Mouse (Mus musculus) kidney, embryonic 14.5 days (tissue): ENCODE measurements around the gene Mfsd9. TPM values are rescaled to one million over a fixed set of nuclear protein-coding genes. Genes with fewer than 3 reads are reported as not detected.
"Not testable (repeated sequence)": the region's sequence is repeated elsewhere in the genome, so short reads cannot be mapped to it uniquely, and the experiment has no call there.

Experiments
- ATAC-seq: fragments of 200-750 bp; cut with Nextera tagmentation; 2 replicates; pipeline ENCODE4 v1.8.0; 2017; ENCODE audit warnings: moderate number of reproducible peaks, mild to moderate bottlenecking, moderate TSS enrichment, moderate library complexity; ENCODE audit not compliant: low FRiP score, low TSS enrichment
- H3K27ac ChIP-seq: fragments of 300-500 bp; sonication (generic); 2 replicates; pipeline ENCODE4 v1.5.1; 2014; ENCODE audit warnings: low read depth, mild to moderate bottlenecking, low read length, moderate library complexity, mixed read lengths
- H3K27me3 ChIP-seq: fragments of 300-500 bp; sonication (generic); 2 replicates; pipeline ENCODE4 v1.6.1; 2014; ENCODE audit warnings: mild to moderate bottlenecking, low read length; ENCODE audit not compliant: control insufficient read depth, insufficient read depth
- H3K36me3 ChIP-seq: fragments of 300-500 bp; sonication (generic); 2 replicates; pipeline ENCODE4 v1.6.1; 2014; ENCODE audit warnings: low read length, mixed read lengths; ENCODE audit not compliant: control insufficient read depth, insufficient read depth
- H3K4me1 ChIP-seq: fragments of 300-500 bp; sonication (generic); 2 replicates; pipeline ENCODE4 v1.6.1; 2014; ENCODE audit warnings: low read length, mixed read lengths; ENCODE audit not compliant: control insufficient read depth, insufficient read depth
- H3K4me2 ChIP-seq: fragments of 300-500 bp; sonication (generic); replicated peaks from 2 replicates; pipeline ENCODE4 v1.6.1; 2014; ENCODE audit warnings: low read depth, mild to moderate bottlenecking, low read length
- H3K4me3 ChIP-seq: fragments of 300-500 bp; sonication (generic); 2 replicates; pipeline ENCODE4 v1.5.1; 2014; ENCODE audit warnings: mild to moderate bottlenecking, low read length
- H3K9ac ChIP-seq: fragments of 300-500 bp; sonication (generic); 2 replicates; pipeline ENCODE4 v1.6.1; 2014; ENCODE audit warnings: low read depth, mild to moderate bottlenecking, low read length, moderate library complexity
- H3K9me3 ChIP-seq: fragments of 300-500 bp; sonication (generic); 2 replicates; pipeline ENCODE4 v1.6.1; 2016; ENCODE audit warnings: low read length; ENCODE audit not compliant: control insufficient read depth
- WGBS: fragments of 180-500 bp; shearing (Covaris S2); extraction: QIAGEN DNeasy Blood & Tissue Kit; methylation state at CpG from one replicate; pipeline ENCODE4 v1.1.7; 2014; 5-methylcytosine and 5-hydroxymethylcytosine counted together
- polyA plus RNA-seq: library from polyadenylated mRNA; unstranded; fragments of >200 nt; fragmentation: Nextera tagmentation; extraction: Ambion mirVana; gene quantifications from 2 replicates; pipeline ENCODE4 v1.2.1, GENCODE M21; 2014

The Mfsd9 gene
- polyA plus RNA-seq, 1 experiment from 2014 or later = 4.5 TPM

DNA sequence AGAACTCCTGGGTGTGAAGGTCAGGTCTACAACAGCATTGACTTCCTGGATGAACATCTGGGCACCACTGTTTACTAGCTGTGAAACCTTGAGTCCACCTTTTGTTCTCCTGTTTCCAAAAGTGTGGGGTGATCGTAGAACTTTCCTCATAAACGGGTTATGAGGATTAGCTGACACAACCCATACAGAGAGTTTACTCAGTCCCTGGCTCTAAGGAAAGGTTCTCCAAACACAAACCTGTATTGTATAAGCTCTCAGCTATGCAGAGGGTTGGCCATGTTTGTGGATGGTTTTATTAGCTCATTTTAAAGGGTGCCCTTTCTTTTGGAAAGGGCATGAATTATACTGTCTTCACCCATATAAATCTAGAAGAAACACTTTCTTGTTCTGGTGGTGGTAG is 49.7 kb downstream of the Mfsd9 start:
- WGBS = 66% methylated on average over 2 of the region's 2 CpGs
- no peak overlapping the region for H3K4me3 ChIP-seq
- H3K27ac ChIP-seq = no peak overlapping the region
- no peaks in the 10 kb centered on the region for H3K4me1 ChIP-seq
- H3K9ac ChIP-seq = no peak overlapping the region
- no peaks in the 10 kb centered on the region for H3K9me3 ChIP-seq
- no peaks in the 10 kb centered on the region for H3K36me3 ChIP-seq
- no peak overlapping the region for H3K4me2 ChIP-seq
- H3K27me3 ChIP-seq = no peaks in the 10 kb centered on the region
- no peak for ATAC-seq

DNA sequence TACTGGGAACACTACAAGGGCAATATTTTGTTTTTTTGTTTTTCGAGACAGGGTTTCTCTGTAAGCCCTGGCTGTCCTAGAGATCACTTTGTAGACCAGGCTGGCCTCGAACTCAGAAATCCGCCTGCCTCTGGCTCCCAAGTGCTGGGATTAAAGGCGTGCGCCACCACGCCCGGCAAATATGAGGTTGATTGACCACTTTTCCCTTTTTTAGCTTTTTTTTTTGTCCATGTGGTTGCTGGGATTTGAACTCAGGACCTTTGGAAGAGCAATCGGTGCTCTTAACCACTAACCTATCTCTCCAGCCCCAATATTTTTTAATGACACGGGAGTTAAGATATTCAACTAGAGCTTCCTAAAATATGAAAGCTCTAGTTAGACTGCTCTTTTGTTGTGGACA is 52.2 kb downstream of the Mfsd9 start:
- 92% methylated on average over 9 of the region's 9 CpGs for WGBS
- not testable (repeated sequence) for H3K4me1 ChIP-seq, H3K4me3 ChIP-seq, H3K36me3 ChIP-seq, H3K27ac ChIP-seq, H3K4me2 ChIP-seq, ATAC-seq, H3K9ac ChIP-seq, H3K9me3 ChIP-seq, H3K27me3 ChIP-seq

DNA sequence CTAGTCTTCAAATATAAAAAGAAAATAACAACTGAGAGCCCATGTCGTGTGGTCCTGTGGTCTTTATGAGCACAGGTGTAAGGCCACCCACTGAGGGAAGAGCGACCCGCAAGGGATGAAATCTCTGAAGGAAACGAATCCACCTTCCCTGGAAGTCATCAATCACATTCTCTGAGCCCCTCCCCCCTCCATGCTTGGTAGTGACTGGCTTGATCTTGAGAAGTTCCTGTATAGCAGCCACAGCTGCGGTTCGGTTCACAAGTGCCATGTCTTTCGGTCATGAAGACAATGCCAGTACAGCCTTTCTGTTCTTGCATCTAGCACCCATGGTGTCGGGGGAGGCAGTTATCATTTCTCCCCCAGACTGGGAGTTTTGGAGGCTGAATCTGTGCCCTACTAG is 52.8 kb downstream of the Mfsd9 start:
- Histone ChIP-seq H3K4me2 (no peak overlapping the region), H3K36me3 (no peaks in the 10 kb centered on the region), H3K4me1 (peaks cover 6% of the 10 kb centered on the region; the same call in 1 of the 2 replicates), H3K27ac (no peak overlapping the region), H3K27me3 (no peaks in the 10 kb centered on the region), H3K4me3 (no peak overlapping the region), H3K9me3 (no peaks in the 10 kb centered on the region), H3K9ac (no peak overlapping the region)
- ATAC-seq = no peak
- 69% methylated on average over 8 of the region's 8 CpGs for WGBS

- Histone ChIP-seq H3K4me1 (no peaks in the 10 kb centered on the region), H3K36me3 (no peaks in the 10 kb centered on the region), H3K4me3 (no peak overlapping the region), H3K9ac (no peak overlapping the region), H3K27ac (no peak overlapping the region), H3K4me2 (no peak overlapping the region), H3K27me3 (no peaks in the 10 kb centered on the region), H3K9me3 (no peaks in the 10 kb centered on the region)
- no peak for ATAC-seq
- WGBS = 93% methylated on average over 1 of the region's 1 CpGs
Observed at GRCm38 (mm10) chr1:40728636-40729035, 61.9 kb downstream of the Mfsd9 start.

GRCm38 (mm10) chr1:40727404-40727803 is 63.1 kb downstream of the Mfsd9 start:
- Histone ChIP-seq H3K9ac (no peak overlapping the region), H3K36me3 (no peaks in the 10 kb centered on the region), H3K4me2 (no peak overlapping the region), H3K4me1 (no peaks in the 10 kb centered on the region), H3K27me3 (no peaks in the 10 kb centered on the region), H3K9me3 (no peaks in the 10 kb centered on the region), H3K27ac (no peak overlapping the region), H3K4me3 (no peak overlapping the region)
- no peak for ATAC-seq
- 83% methylated on average over 7 of the region's 7 CpGs for WGBS

GRCm38 (mm10) chr1:40726051-40726450 is 64.4 kb downstream of the Mfsd9 start:
- H3K9ac ChIP-seq = no peak overlapping the region
- no peak for ATAC-seq
- no peaks in the 10 kb centered on the region for H3K4me1 ChIP-seq
- H3K9me3 ChIP-seq = no peaks in the 10 kb centered on the region
- WGBS = 92% methylated on average over 10 of the region's 10 CpGs
- no peak overlapping the region for H3K27ac ChIP-seq
- no peak overlapping the region for H3K4me3 ChIP-seq
- no peak overlapping the region for H3K4me2 ChIP-seq
- H3K36me3 ChIP-seq = no peaks in the 10 kb centered on the region
- no peaks in the 10 kb centered on the region for H3K27me3 ChIP-seq

Other genes with a start within 250 kb of the Mfsd9 start
- gene Slc9a4, start 210.6 kb downstream of the Mfsd9 start, polyA plus RNA-seq = 0.21 and 0.37 TPM in 2 replicates
- gene Slc9a2, start 110.1 kb downstream of the Mfsd9 start, polyA plus RNA-seq = 0.74 and 1.2 TPM in 2 replicates
- 0.50 TPM in 1 of 2 replicates, not detected in the other for gene Tmem182, start 14.9 kb upstream of the Mfsd9 start, polyA plus RNA-seq